Mouse (Mus musculus): ENCODE measurements around the gene 1700001O22Rik. TPM values are rescaled to one million over a fixed set of nuclear protein-coding genes. Genes with fewer than 3 reads are reported as not detected.

The 1700001O22Rik gene
- total and polyA plus RNA-seq, 2 experiments from 2014 or later, result 1.8 to 2.4 TPM

DNA sequence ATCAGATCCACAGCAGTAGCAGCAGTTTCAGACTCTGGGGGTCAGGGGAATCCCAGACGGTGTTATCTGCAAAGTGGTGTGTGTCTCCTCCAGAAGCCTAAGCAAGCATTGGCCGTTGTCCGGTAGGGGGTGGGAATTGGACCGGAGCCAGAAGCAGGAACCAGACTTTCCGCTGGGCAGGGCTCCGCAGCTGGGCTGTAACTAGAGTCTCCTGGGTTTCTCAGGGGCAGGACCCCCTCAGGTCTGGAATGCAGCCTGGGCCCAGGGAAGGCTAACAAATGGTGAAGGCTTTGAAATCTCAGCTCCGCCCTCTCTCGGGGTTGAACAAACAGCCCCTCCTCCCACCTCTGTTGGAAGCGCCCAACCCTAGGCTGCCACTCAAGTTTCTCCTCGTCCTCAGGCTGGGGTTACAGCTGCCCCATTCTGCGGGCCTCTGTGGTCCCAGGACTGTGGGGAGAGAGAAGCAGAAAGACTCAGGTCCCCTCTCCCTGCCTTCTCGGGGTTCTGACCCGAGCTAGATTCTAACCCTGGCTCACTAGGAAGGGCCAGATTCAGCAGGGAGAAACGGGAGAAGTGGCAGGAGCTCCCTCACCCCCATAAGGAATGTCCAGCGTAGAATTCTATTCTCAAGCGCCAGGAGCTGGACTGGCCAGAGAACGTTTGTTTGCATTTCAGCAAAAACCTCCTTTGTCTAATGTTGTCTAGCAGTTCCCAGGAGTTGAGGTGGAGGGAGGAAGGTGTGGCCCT is 44.9 kb downstream of the 1700001O22Rik start:
- Histone ChIP-seq H3K9ac (replicated peaks; ENCODE audit: low read length) (no peak overlapping the region), H3K27ac (peak overlapping the region; percentile 71), H3K9me3 (ENCODE audit: low read length) (peaks cover 4% of the 10 kb centered on the region; the same call in 1 of the 2 replicates), H3K4me3 (ENCODE audit: low read length) (no peak overlapping the region), H3K4me2 (ENCODE audit: low read depth, low read length) (0 out of 2 replicates have a peak overlapping the region, but pooled peaks have one; percentile 16), H3K27me3 (ENCODE audit: insufficient read depth, low read length) (no peaks in the 10 kb centered on the region), H3K4me1 (ENCODE audit: insufficient read depth, low read length) (peaks cover 12% of the 10 kb centered on the region; the same call in 1 of the 2 replicates), H3K36me3 (ENCODE audit: insufficient read depth, low read length) (no peaks in the 10 kb centered on the region)
- peak; percentile 58 for TF ChIP-seq CTCF (IDR thresholded peaks at IDR 0.05; ENCODE audit: low read depth)
- WGBS, result 6% methylated on average over 17 of the region's 17 CpGs
- peak; percentile 77 for ATAC-seq
- DNase-seq (ENCODE audit: low spot score), result peak; percentile 82

DNA sequence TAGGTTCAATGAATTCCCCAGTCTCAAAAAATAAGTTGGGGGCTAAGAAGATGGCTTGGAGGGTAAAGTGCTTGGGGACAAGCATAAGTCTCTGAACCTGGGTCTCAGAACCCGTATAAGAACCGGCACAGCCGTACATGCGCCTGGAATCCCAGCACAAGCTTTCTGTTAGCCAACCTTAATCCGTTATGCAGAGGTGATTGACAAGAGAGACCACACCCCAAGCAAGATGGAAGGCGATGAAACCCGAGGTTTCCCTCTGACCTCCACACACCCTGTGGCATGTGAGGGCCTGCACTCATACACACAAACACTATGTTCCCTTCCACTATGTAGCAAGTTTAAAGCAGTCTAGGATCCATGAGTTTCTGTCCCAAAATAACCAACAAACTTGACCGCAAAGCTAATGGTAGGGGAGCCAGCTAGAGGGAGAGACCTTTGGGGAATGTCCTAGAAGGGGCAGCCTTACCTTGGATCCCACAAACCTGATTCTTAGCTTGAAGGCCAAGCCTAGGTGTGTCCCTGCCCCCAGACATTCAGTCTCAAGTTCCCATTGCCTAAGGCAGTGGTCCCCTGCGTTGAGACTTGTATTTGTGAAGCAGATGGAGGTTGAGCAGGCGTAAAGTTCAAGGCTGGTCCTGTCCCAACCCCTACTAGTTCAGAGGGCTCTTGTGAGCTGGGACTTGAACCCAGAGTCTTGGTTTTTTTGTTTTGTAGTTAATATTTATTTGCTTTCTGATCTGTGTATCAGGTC is 46.3 kb downstream of the 1700001O22Rik start:
- ATAC-seq (no peak), DNase-seq (ENCODE audit: low spot score) (no peak)
- Histone ChIP-seq H3K27me3 (ENCODE audit: insufficient read depth, low read length) (no peaks in the 10 kb centered on the region), H3K4me3 (ENCODE audit: low read length) (no peak overlapping the region), H3K36me3 (ENCODE audit: insufficient read depth, low read length) (no peaks in the 10 kb centered on the region), H3K9ac (replicated peaks; ENCODE audit: low read length) (no peak overlapping the region), H3K27ac (no peak overlapping the region), H3K4me2 (ENCODE audit: low read depth, low read length) (no peak overlapping the region), H3K9me3 (ENCODE audit: low read length) (no peaks in the 10 kb centered on the region; the same call in 1 of the 2 replicates), H3K4me1 (ENCODE audit: insufficient read depth, low read length) (peaks cover 12% of the 10 kb centered on the region; the same call in 1 of the 2 replicates)
- TF ChIP-seq CTCF (IDR thresholded peaks at IDR 0.05; ENCODE audit: low read depth), result no peak
- WGBS, result 91% methylated on average over 10 of the region's 10 CpGs

DNA sequence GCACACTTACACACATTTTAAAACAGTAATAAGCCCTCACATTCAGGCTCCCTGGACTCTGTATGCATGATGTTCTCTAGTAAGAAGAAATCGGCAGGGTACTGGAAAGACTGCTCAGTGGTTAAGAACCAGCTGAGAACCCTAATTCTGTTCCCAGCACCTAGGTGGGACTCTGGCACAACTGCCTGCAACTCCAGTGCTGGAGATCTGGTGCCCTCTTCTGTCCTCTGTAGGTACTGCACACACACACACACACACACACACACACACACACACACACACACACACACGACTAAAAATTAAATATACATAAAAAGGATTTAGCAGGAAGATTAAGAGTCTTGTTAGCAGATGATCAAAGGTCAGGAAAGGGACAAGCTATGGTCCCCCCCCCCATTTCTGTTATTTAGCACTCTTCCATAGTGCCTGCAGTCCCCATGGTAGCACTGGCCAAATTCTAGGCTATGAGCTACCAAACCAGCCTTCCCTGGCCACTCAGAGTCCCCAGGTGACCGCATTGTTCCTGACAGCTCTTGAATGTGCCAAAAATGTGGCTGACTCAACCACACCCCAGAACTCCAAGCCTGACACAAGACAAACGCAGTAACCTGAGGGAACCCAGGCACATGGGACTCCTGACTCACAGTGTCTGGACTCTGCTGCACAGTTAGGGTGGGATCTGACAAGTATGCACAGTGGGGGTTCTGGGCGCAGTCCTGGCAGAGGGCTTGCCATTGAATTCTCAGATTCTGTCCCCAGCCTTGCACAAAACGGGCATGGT is 47.3 kb downstream of the 1700001O22Rik start:
- Histone ChIP-seq H3K9me3 (ENCODE audit: low read length) (no peaks in the 10 kb centered on the region), H3K4me1 (ENCODE audit: insufficient read depth, low read length) (peaks cover 12% of the 10 kb centered on the region; the same call in 1 of the 2 replicates), H3K27me3 (ENCODE audit: insufficient read depth, low read length) (no peaks in the 10 kb centered on the region), H3K4me3 (ENCODE audit: low read length) (no peak overlapping the region), H3K4me2 (ENCODE audit: low read depth, low read length) (no peak overlapping the region), H3K36me3 (ENCODE audit: insufficient read depth, low read length) (no peaks in the 10 kb centered on the region), H3K27ac (no peak overlapping the region), H3K9ac (replicated peaks; ENCODE audit: low read length) (no peak overlapping the region)
- 94% methylated on average over 6 of the region's 6 CpGs for WGBS
- no peak for DNase-seq (ENCODE audit: low spot score)
- TF ChIP-seq CTCF (IDR thresholded peaks at IDR 0.05; ENCODE audit: low read depth), result peak; percentile 27
- no peak for ATAC-seq

DNA sequence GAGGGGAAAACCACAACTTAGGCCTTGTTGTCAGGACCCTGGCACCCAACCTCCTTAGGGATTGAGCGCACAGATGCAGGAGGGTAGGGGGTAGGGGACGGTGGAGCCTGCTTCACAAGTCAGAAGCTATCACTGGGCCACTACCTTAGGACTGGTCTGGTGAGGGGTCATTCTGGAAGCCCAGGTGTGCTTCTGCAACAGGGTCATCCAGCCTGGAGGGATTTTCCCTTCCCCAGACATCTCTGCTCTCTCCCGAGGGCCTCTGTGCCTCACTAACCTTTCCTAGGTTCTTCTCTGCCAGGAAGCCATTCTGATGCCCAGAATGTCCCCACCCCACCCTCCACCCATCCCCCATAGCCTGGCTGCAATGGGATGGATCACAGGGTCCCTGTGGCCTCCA is 48.6 kb downstream of the 1700001O22Rik start:
- 81% methylated on average over 3 of the region's 3 CpGs for WGBS
- Histone ChIP-seq H3K36me3 (ENCODE audit: insufficient read depth, low read length) (no peaks in the 10 kb centered on the region), H3K4me1 (ENCODE audit: insufficient read depth, low read length) (peaks cover 12% of the 10 kb centered on the region; the same call in 1 of the 2 replicates), H3K27me3 (ENCODE audit: insufficient read depth, low read length) (no peaks in the 10 kb centered on the region), H3K9ac (replicated peaks; ENCODE audit: low read length) (no peak overlapping the region), H3K4me2 (ENCODE audit: low read depth, low read length) (no peak overlapping the region), H3K27ac (no peak overlapping the region), H3K4me3 (ENCODE audit: low read length) (no peak overlapping the region), H3K9me3 (ENCODE audit: low read length) (no peaks in the 10 kb centered on the region)
- no peak for DNase-seq (ENCODE audit: low spot score)
- TF ChIP-seq CTCF (IDR thresholded peaks at IDR 0.05; ENCODE audit: low read depth), result no peak
- no peak for ATAC-seq

DNA sequence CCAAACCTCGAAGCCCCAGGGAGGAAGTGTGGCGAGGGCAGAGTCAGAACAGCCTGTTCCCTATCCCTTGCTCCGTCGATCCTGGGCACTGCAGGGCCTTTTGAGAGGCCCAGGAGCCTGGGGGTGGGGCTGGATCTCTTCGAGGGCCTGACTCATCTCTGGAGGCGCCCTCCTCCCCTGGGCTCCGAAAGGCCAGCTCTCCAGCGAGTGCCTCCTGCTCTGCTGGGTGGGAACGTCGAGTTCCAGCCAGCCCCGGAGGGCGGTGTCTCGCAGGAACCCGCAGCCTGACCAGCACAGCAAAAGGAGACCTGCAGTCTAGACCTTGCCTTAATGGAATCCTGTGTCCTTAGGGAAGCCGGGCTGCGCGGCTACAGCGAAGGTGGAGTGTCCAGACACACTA is 50.2 kb downstream of the 1700001O22Rik start:
- Histone ChIP-seq H3K4me3 (ENCODE audit: low read length) (no peak overlapping the region), H3K27ac (peak overlapping the region; percentile 41; the same call in 1 of the 2 replicates), H3K9ac (replicated peaks; ENCODE audit: low read length) (no peak overlapping the region; the same call in 1 of the 2 replicates), H3K36me3 (ENCODE audit: insufficient read depth, low read length) (no peaks in the 10 kb centered on the region), H3K27me3 (ENCODE audit: insufficient read depth, low read length) (no peaks in the 10 kb centered on the region), H3K9me3 (ENCODE audit: low read length) (no peaks in the 10 kb centered on the region), H3K4me1 (ENCODE audit: insufficient read depth, low read length) (peaks cover 4% of the 10 kb centered on the region), H3K4me2 (ENCODE audit: low read depth, low read length) (no peak overlapping the region)
- WGBS, result 26% methylated on average over 18 of the region's 18 CpGs
- ATAC-seq (peak; percentile 17; the same call in 1 of the 2 replicates), DNase-seq (ENCODE audit: low spot score) (peak; percentile 33)
- TF ChIP-seq CTCF (IDR thresholded peaks at IDR 0.05; ENCODE audit: low read depth), result no peak; the same call in 1 of the 2 replicates

DNA sequence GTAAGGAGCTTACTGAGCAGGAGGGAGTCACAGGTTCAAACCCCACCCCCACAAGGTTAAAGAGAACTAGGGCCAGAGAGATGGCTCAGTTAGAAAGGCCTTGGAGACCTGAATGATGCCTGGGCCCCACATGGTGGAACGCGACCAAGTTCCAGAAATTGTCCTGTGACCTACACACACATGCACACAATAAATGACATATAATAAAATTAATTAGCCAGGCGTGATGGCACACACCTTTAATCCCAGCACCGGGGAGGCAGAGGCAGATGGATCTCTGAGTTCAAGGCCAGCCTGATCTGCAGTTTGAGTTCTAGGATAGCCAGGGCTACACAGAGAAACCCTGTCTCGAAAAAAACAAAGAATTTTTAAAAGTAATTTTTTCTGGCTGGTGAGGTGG is 51.0 kb downstream of the 1700001O22Rik start:
- no peak overlapping the region for H3K4me3 ChIP-seq (ENCODE audit: low read length)
- no peak for TF ChIP-seq CTCF (IDR thresholded peaks at IDR 0.05; ENCODE audit: low read depth)
- H3K4me1 ChIP-seq (ENCODE audit: insufficient read depth, low read length), result peaks cover 4% of the 10 kb centered on the region
- no peak overlapping the region for H3K9ac ChIP-seq (replicated peaks; ENCODE audit: low read length)
- H3K36me3 ChIP-seq (ENCODE audit: insufficient read depth, low read length), result no peaks in the 10 kb centered on the region
- H3K4me2 ChIP-seq (ENCODE audit: low read depth, low read length), result no peak overlapping the region
- no peak overlapping the region for H3K27ac ChIP-seq
- WGBS, result 99% methylated on average over 5 of the region's 5 CpGs
- no peaks in the 10 kb centered on the region for H3K27me3 ChIP-seq (ENCODE audit: insufficient read depth, low read length)
- no peak for DNase-seq (ENCODE audit: low spot score)
- no peak for ATAC-seq
- H3K9me3 ChIP-seq (ENCODE audit: low read length), result no peaks in the 10 kb centered on the region

Data from hindbrain, postnatal 0 days (tissue).